Mouse (Mus musculus): ENCODE measurements around the gene Hs6st3. TPM values are rescaled to one million over a fixed set of nuclear protein-coding genes. Genes with fewer than 3 reads are reported as not detected.

Hs6st3 gene
- total and polyA plus RNA-seq, 2 experiments from 2014 or later, result 1.8 to 36.6 TPM

GRCm38 (mm10) chr14:119902486-119902885 lies 764.3 kb downstream of the Hs6st3 start:
- DNase-seq (ENCODE audit: low spot score), result no peak
- H3K9me3 ChIP-seq (ENCODE audit: low read length), result no peaks in the 10 kb centered on the region
- no peak overlapping the region for H3K9ac ChIP-seq (replicated peaks; ENCODE audit: low read length, poor library complexity, severe bottlenecking)
- ATAC-seq (ENCODE audit: low FRiP score), result no peak
- no peak overlapping the region for H3K4me2 ChIP-seq (ENCODE audit: low read depth, low read length, poor library complexity, severe bottlenecking)
- no peak overlapping the region for H3K4me3 ChIP-seq (ENCODE audit: low read depth, low read length)
- no peaks in the 10 kb centered on the region for H3K36me3 ChIP-seq (ENCODE audit: insufficient read depth, low read length)
- no peak overlapping the region for H3K27ac ChIP-seq (ENCODE audit: low read depth, low read length)
- TF ChIP-seq CTCF (IDR thresholded peaks at IDR 0.05), result no peak
- no peaks in the 10 kb centered on the region for H3K27me3 ChIP-seq (ENCODE audit: insufficient read depth, low read length)
- no peaks in the 10 kb centered on the region for H3K4me1 ChIP-seq (ENCODE audit: insufficient read depth, low read length)

GRCm38 (mm10) chr14:119908032-119908675 lies 770.0 kb downstream of the Hs6st3 start:
- H3K27me3 ChIP-seq (ENCODE audit: insufficient read depth, low read length), result no peaks in the 10 kb centered on the region
- H3K4me1 ChIP-seq (ENCODE audit: insufficient read depth, low read length), result no peaks in the 10 kb centered on the region
- no peak overlapping the region for H3K4me2 ChIP-seq (ENCODE audit: low read depth, low read length, poor library complexity, severe bottlenecking)
- H3K9ac ChIP-seq (replicated peaks; ENCODE audit: low read length, poor library complexity, severe bottlenecking), result no peak overlapping the region
- 69% methylated on average over 13 of the region's 13 CpGs for WGBS
- H3K4me3 ChIP-seq (ENCODE audit: low read depth, low read length), result no peak overlapping the region
- no peak overlapping the region for H3K27ac ChIP-seq (ENCODE audit: low read depth, low read length)
- no peaks in the 10 kb centered on the region for H3K36me3 ChIP-seq (ENCODE audit: insufficient read depth, low read length)
- no peaks in the 10 kb centered on the region for H3K9me3 ChIP-seq (ENCODE audit: low read length)
- ATAC-seq (ENCODE audit: low FRiP score) (no peak), DNase-seq (ENCODE audit: low spot score) (peak; percentile 28)
- TF ChIP-seq CTCF (IDR thresholded peaks at IDR 0.05), result no peak

GRCm38 (mm10) chr14:119914508-119914907 lies 776.4 kb downstream of the Hs6st3 start:
- WGBS, result 64% methylated on average over 6 of the region's 6 CpGs
- Histone ChIP-seq H3K9ac (replicated peaks; ENCODE audit: low read length, poor library complexity, severe bottlenecking) (no peak overlapping the region), H3K4me1 (ENCODE audit: insufficient read depth, low read length) (no peaks in the 10 kb centered on the region), H3K4me2 (ENCODE audit: low read depth, low read length, poor library complexity, severe bottlenecking) (no peak overlapping the region), H3K9me3 (ENCODE audit: low read length) (no peaks in the 10 kb centered on the region), H3K4me3 (ENCODE audit: low read depth, low read length) (no peak overlapping the region), H3K27me3 (ENCODE audit: insufficient read depth, low read length) (no peaks in the 10 kb centered on the region), H3K27ac (ENCODE audit: low read depth, low read length) (no peak overlapping the region), H3K36me3 (ENCODE audit: insufficient read depth, low read length) (no peaks in the 10 kb centered on the region)
- ATAC-seq (ENCODE audit: low FRiP score) (no peak), DNase-seq (ENCODE audit: low spot score) (no peak)
- no peak for TF ChIP-seq CTCF (IDR thresholded peaks at IDR 0.05)

GRCm38 (mm10) chr14:119918281-119919034 lies 780.3 kb downstream of the Hs6st3 start:
- Histone ChIP-seq H3K4me3 (ENCODE audit: low read depth, low read length) (no peak overlapping the region), H3K9ac (replicated peaks; ENCODE audit: low read length, poor library complexity, severe bottlenecking) (no peak overlapping the region), H3K4me1 (ENCODE audit: insufficient read depth, low read length) (no peaks in the 10 kb centered on the region), H3K27me3 (ENCODE audit: insufficient read depth, low read length) (no peaks in the 10 kb centered on the region), H3K4me2 (ENCODE audit: low read depth, low read length, poor library complexity, severe bottlenecking) (no peak overlapping the region), H3K27ac (ENCODE audit: low read depth, low read length) (no peak overlapping the region), H3K36me3 (ENCODE audit: insufficient read depth, low read length) (no peaks in the 10 kb centered on the region), H3K9me3 (ENCODE audit: low read length) (no peaks in the 10 kb centered on the region)
- no peak for DNase-seq (ENCODE audit: low spot score)
- no peak for ATAC-seq (ENCODE audit: low FRiP score)
- WGBS, result 69% methylated on average over 6 of the region's 6 CpGs
- TF ChIP-seq CTCF (IDR thresholded peaks at IDR 0.05), result no peak

GRCm38 (mm10) chr14:119919177-119919576 lies 781.0 kb downstream of the Hs6st3 start:
- Histone ChIP-seq H3K27ac (ENCODE audit: low read depth, low read length) (no peak overlapping the region), H3K4me3 (ENCODE audit: low read depth, low read length) (no peak overlapping the region), H3K27me3 (ENCODE audit: insufficient read depth, low read length) (no peaks in the 10 kb centered on the region), H3K9ac (replicated peaks; ENCODE audit: low read length, poor library complexity, severe bottlenecking) (no peak overlapping the region), H3K4me2 (ENCODE audit: low read depth, low read length, poor library complexity, severe bottlenecking) (no peak overlapping the region), H3K36me3 (ENCODE audit: insufficient read depth, low read length) (no peaks in the 10 kb centered on the region), H3K4me1 (ENCODE audit: insufficient read depth, low read length) (no peaks in the 10 kb centered on the region), H3K9me3 (ENCODE audit: low read length) (no peaks in the 10 kb centered on the region)
- TF ChIP-seq CTCF (IDR thresholded peaks at IDR 0.05), result no peak
- no peak for ATAC-seq (ENCODE audit: low FRiP score)
- 93% methylated on average over 1 of the region's 1 CpGs for WGBS
- no peak for DNase-seq (ENCODE audit: low spot score)

Other genes with a start within 250 kb of the Hs6st3 start
- gene Dzip1, start 212.9 kb upstream of the Hs6st3 start, total RNA-seq (2014; rRNA removed), result 419 and 440 TPM in 2 replicates
- 116 and 123 TPM in 2 replicates for gene Dzip1, start 212.9 kb upstream of the Hs6st3 start, polyA plus RNA-seq (2015; fragmentation: Nextera tagmentation; extraction: Ambion mirVana)
- 22.0 and 23.7 TPM in 2 replicates for gene Dnajc3, start 200.4 kb upstream of the Hs6st3 start, total RNA-seq (2014; rRNA removed)
- gene Dnajc3, start 200.4 kb upstream of the Hs6st3 start, polyA plus RNA-seq (2015; fragmentation: Nextera tagmentation; extraction: Ambion mirVana), result 19.2 and 19.9 TPM in 2 replicates
- 24.0 and 31.0 TPM in 2 replicates for gene Uggt2, start 38.9 kb upstream of the Hs6st3 start, total RNA-seq (2014; rRNA removed)
- 10.0 and 12.6 TPM in 2 replicates for gene Uggt2, start 38.9 kb upstream of the Hs6st3 start, polyA plus RNA-seq (2015; fragmentation: Nextera tagmentation; extraction: Ambion mirVana)